Mouse (Mus musculus) olfactory bulb, adult 2 months (tissue): ENCODE data around the gene Rhod.
"Not testable (repeated sequence)": the region's sequence is repeated elsewhere in the genome, so short reads cannot be mapped to it uniquely, and the experiment has no call there.

Experiments used
- CTCF ChIP-seq: fragments of 200-500 bp; IDR thresholded peaks from 2 replicates; pipeline ENCODE4 v1.5.1; 2012; ENCODE audit warnings: low read depth, mild to moderate bottlenecking, low read length, moderate library complexity; ENCODE audit not compliant: insufficient read depth
- POLR2A ChIP-seq: fragments of 200-500 bp; IDR thresholded peaks from 2 replicates; pipeline ENCODE4 v1.6.1; 2012; ENCODE audit warnings: mild to moderate bottlenecking, low read depth, low read length, moderate library complexity; ENCODE audit not compliant: insufficient read depth

DNA sequence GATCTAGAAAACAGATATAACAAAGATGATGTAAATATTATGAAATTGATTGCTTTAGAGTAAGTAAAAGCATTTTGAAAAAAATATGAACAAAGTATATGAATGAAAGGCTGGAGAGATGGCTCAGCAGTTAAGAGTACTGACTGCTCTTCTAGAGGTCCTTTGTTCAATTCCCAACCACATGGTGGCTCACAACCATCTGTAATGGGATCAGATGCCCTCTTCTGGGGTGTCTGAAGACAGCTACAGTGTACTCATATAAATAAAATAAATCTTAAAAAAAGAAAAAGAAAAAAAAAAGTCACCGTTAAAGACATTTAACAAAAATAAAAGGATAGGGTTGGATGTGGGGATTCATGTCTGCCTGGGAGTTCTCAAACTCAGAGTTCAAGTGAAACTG lies 56.9 kb downstream of the Rhod start:
- not testable (repeated sequence) for TF ChIP-seq POLR2A, CTCF
